Mouse (Mus musculus) liver, adult 2 months (tissue): ENCODE data around the gene Optc.

Experiments
- CTCF ChIP-seq: fragments of 200-500 bp; IDR thresholded peaks from 2 replicates; pipeline ENCODE4 v1.5.1; 2011; ENCODE audit warnings: low read depth, low read length, control low read depth
- POLR2A ChIP-seq: fragments of 200-500 bp; IDR thresholded peaks from 2 replicates; pipeline ENCODE4 v1.6.1; 2011; ENCODE audit warnings: low read length, control low read depth; ENCODE audit not compliant: insufficient read depth; ENCODE audit errors: extremely low read depth

GRCm38 (mm10) chr1:133923071-133923470 lies 15.3 kb upstream of the Optc start:
- TF ChIP-seq CTCF (no peak), POLR2A (no peak)
